Mouse (Mus musculus) adrenal gland, adult 8-10 months (tissue): ENCODE data around the gene Fthl17d. TPM values are rescaled to one million over a fixed set of nuclear protein-coding genes. Genes with fewer than 3 reads are reported as not detected.
A peak's percentile ranks its signal among the peaks of the same experiment; 100 is the strongest.
"Not testable (repeated sequence)": the region's sequence is repeated elsewhere in the genome, so short reads cannot be mapped to it uniquely, and the experiment has no call there.

Source experiments
- DNase-seq: peaks from one replicate; pipeline ENCODE4 v3.0.0; 2022
- total RNA-seq, 4 experiments: library from RNA; stranded (reverse); gene quantifications; 2 replicates each; pipeline ENCODE4 v1.2.4; 2022

Gene Fthl17d
- total RNA-seq: not detected

- DNase-seq: not testable (repeated sequence)
These were observed at the start of gene Fthl17d for GRCm38 (mm10) chrX:8986655-8987054. Fthl17d (minus strand) TSS chrX:8986755.

GRCm38 (mm10) chrX:9033193-9033592, 46.6 kb upstream of the Fthl17d start, which contains the start of gene Fthl17e:
Fthl17e (plus strand) TSS chrX:9033493.
- DNase-seq: not testable (repeated sequence)

- no peak for DNase-seq
These were observed 32.9 kb upstream of the Fthl17d start for GRCm38 (mm10) chrX:9019481-9019880.

DNA sequence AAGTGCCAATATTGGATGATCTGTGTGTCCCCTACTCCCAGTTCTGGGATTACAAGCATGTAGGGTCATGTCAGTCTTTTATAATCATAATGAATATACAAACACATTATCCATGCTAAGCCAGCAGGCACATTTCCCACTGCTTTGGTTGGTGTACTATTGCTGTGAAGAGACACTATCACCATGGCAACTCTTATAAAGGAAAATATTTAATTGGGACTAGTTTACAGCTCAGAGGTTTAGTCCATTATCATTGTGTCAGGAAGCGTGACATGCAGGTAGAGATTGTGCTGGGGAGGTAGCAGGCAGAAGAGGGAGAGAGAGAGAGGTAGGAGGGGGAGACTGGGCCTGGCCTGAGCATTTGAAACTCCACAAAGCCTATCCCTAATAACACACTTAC, 29.5 kb upstream of the Fthl17d start:
- no peak for DNase-seq

- DNase-seq: not testable (repeated sequence)
These were observed 10.1 kb downstream of the Fthl17d start, which contains the start of gene Fthl17c for GRCm38 (mm10) chrX:8976459-8976858. Fthl17c (minus strand) TSS chrX:8976559.

GRCm38 (mm10) chrX:8964618-8965017, 21.9 kb downstream of the Fthl17d start:
- not testable (repeated sequence) for DNase-seq

GRCm38 (mm10) chrX:8962875-8963274, 23.7 kb downstream of the Fthl17d start, which contains the start of gene Fthl17b:
Fthl17b (minus strand) TSS chrX:8962975.
- not testable (repeated sequence) for DNase-seq

DNA sequence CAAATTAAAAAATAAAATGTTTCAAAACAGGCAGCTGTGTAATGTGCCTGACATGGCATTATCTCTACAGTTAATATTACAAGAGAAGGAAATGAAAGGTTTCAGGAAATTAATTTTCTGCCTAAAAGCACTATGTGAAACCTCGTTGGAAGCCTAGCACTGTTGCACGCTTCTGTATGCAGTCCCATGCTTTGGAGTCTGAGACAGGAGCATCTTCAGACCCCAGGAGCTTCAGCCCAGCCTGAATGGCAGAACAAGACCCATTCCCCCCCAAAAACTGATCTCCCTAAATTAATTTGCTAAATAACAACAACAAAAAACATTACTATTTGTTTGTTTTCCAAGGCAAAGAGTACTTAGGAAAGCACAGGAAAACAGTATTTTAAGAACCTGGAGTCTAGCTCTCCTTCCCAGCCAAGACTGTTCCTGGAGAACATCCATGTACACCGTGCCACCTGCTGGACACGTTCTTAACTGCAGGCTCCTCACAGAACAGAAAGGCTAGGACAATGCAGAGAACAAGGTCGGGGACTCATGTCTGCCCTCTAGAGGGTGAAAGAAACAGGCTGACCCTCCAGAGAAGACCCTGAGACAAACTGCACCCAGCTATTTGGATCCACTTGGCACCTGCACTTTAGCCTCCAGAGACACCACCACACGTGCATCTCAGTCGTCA, 38.3 kb downstream of the Fthl17d start:
- DNase-seq: peak; percentile 56

GRCm38 (mm10) chrX:8944041-8944440, 42.5 kb downstream of the Fthl17d start:
- no peak for DNase-seq

Other genes starting within 250 kb of the Fthl17d start
- not detected for gene Ssx9, start 238.3 kb downstream of the Fthl17d start, total RNA-seq
- not detected for gene Ssxb5, start 183.1 kb downstream of the Fthl17d start, total RNA-seq
- not detected for gene Gm6592, start 142.8 kb downstream of the Fthl17d start, total RNA-seq
- not detected for gene Gm5751, start 112.5 kb downstream of the Fthl17d start, total RNA-seq
- gene B630019K06Rik, start 94.4 kb downstream of the Fthl17d start, total RNA-seq: 10 to 100 TPM; 11.7 to 13.7 (median 13.1) TPM
- not detected for gene Fthl17b, start 23.8 kb downstream of the Fthl17d start, total RNA-seq
- not detected for gene Fthl17c, start 10.2 kb downstream of the Fthl17d start, total RNA-seq
- not detected for gene Fthl17e, start 46.7 kb upstream of the Fthl17d start, total RNA-seq
- not detected for gene Fthl17f, start 76.3 kb upstream of the Fthl17d start, total RNA-seq
- not detected for gene 4930402K13Rik, start 117.8 kb upstream of the Fthl17d start, total RNA-seq
- gene Lancl3, start 213.1 kb upstream of the Fthl17d start, total RNA-seq: 1 to 10 TPM; 2.3 to 4.9 (median 3.8) TPM